Mouse (Mus musculus) heart, embryonic 14.5 days (tissue): ENCODE measurements around the gene Ankmy1. TPM values are rescaled to one million over a fixed set of nuclear protein-coding genes. Genes with fewer than 3 reads are reported as not detected.

Source experiments
- ATAC-seq: fragments of 200-750 bp; cut with Nextera tagmentation; 2 replicates; pipeline ENCODE4 v1.8.0; 2017; ENCODE audit warnings: low read depth, moderate TSS enrichment; ENCODE audit not compliant: insufficient number of reproducible peaks, insufficient read depth, low FRiP score
- H3K27ac ChIP-seq, 2 experiments: fragments of 200-500 bp in 1 of 2; fragments of 300-500 bp in 1 of 2; sonication (generic) in 1 of 2; replicated peaks in 1 of 2; 2 replicates each; pipeline ENCODE4 v1.5.1; 2012 to 2014; ENCODE audit warnings: low read depth in 2 of 2, low read length in 2 of 2, control low read depth in 1 of 2, mild to moderate bottlenecking in 1 of 2, mixed read lengths in 1 of 2; ENCODE audit not compliant: control insufficient read depth in 1 of 2, insufficient read depth in 1 of 2
- H3K27me3 ChIP-seq: fragments of 300-500 bp; sonication (generic); 2 replicates; pipeline ENCODE4 v1.6.1; 2014; ENCODE audit warnings: mild to moderate bottlenecking, low read length, control low read depth; ENCODE audit not compliant: control insufficient read depth, insufficient read depth
- H3K36me3 ChIP-seq: fragments of 300-500 bp; sonication (generic); 2 replicates; pipeline ENCODE4 v1.6.1; 2014; ENCODE audit warnings: mild to moderate bottlenecking, control low read depth, low read length, mixed read lengths; ENCODE audit not compliant: control insufficient read depth, insufficient read depth
- H3K4me1 ChIP-seq, 2 experiments: fragments of 200-500 bp in 1 of 2; fragments of 300-500 bp in 1 of 2; sonication (generic) in 1 of 2; 2 replicates each; pipeline ENCODE4 v1.6.1; 2012 to 2014; ENCODE audit warnings: low read length in 2 of 2, control low read depth in 1 of 2, mixed read lengths in 1 of 2; ENCODE audit not compliant: control insufficient read depth in 2 of 2, insufficient read depth in 2 of 2
- H3K4me2 ChIP-seq: fragments of 300-500 bp; sonication (generic); 2 replicates; pipeline ENCODE4 v1.6.1; 2014; ENCODE audit warnings: mild to moderate bottlenecking, low read length
- H3K4me3 ChIP-seq, 2 experiments: fragments of 200-500 bp in 1 of 2; fragments of 300-500 bp in 1 of 2; sonication (generic) in 1 of 2; 2 replicates each; pipeline ENCODE4 v1.5.1; 2012 to 2014; ENCODE audit warnings: low read length in 2 of 2, mild to moderate bottlenecking in 2 of 2, control low read depth in 1 of 2, low read depth in 1 of 2, moderate library complexity in 1 of 2; ENCODE audit not compliant: control insufficient read depth in 1 of 2, insufficient read depth in 1 of 2
- H3K9ac ChIP-seq: fragments of 300-500 bp; sonication (generic); 2 replicates; pipeline ENCODE4 v1.6.1; 2014; ENCODE audit warnings: mild to moderate bottlenecking, low read length
- H3K9me3 ChIP-seq: fragments of 300-500 bp; sonication (generic); 2 replicates; pipeline ENCODE4 v1.6.1; 2016; ENCODE audit warnings: low read length, control low read depth; ENCODE audit not compliant: control insufficient read depth
- WGBS: fragments of 180-500 bp; shearing (Covaris S2); extraction: QIAGEN DNeasy Blood & Tissue Kit; methylation state at CpG from one replicate; pipeline ENCODE4 v1.1.7; 2014; 5-methylcytosine and 5-hydroxymethylcytosine counted together
- polyA plus RNA-seq: library from polyadenylated mRNA; unstranded; fragments of >200 nt; fragmentation: Nextera tagmentation; extraction: Ambion mirVana; gene quantifications from 2 replicates; pipeline ENCODE4 v1.2.1, GENCODE M21; 2014

The Ankmy1 gene
- polyA plus RNA-seq, 1 experiment from 2014 or later, result 0.89 TPM

- ATAC-seq, result no peak
- no peak overlapping the region for H3K9ac ChIP-seq
- H3K4me2 ChIP-seq, result no peak overlapping the region
- H3K27me3 ChIP-seq, result peaks cover 13% of the 10 kb centered on the region
- H3K9me3 ChIP-seq, result no peaks in the 10 kb centered on the region
- 96% methylated on average over 2 of the region's 2 CpGs for WGBS
- H3K4me1 ChIP-seq, result peaks cover 17 to 19% of the 10 kb centered on the region in 2 experiments
- no peak overlapping the region for H3K27ac ChIP-seq
- no peaks in the 10 kb centered on the region for H3K36me3 ChIP-seq
- H3K4me3 ChIP-seq, result no peak overlapping the region
Observed at GRCm38 (mm10) chr1:92905703-92906310, 3.1 kb upstream of the Ankmy1 start.

- H3K9ac ChIP-seq, result no peak overlapping the region
- 59% methylated on average over 4 of the region's 4 CpGs for WGBS
- no peaks in the 10 kb centered on the region for H3K9me3 ChIP-seq
- peaks cover 11 to 14% of the 10 kb centered on the region in 2 experiments for H3K4me1 ChIP-seq
- H3K27me3 ChIP-seq, result peaks cover 29% of the 10 kb centered on the region
- H3K4me3 ChIP-seq, result no peak overlapping the region
- H3K4me2 ChIP-seq, result no peak overlapping the region
- H3K36me3 ChIP-seq, result no peaks in the 10 kb centered on the region
- no peak overlapping the region for H3K27ac ChIP-seq
- ATAC-seq, result no peak
Observed at GRCm38 (mm10) chr1:92903627-92904026, 921 bp upstream of the Ankmy1 start.

GRCm38 (mm10) chr1:92895089-92895488 lies 7.6 kb downstream of the Ankmy1 start:
- no peak overlapping the region for H3K4me3 ChIP-seq
- no peaks in the 10 kb centered on the region for H3K36me3 ChIP-seq
- no peak overlapping the region for H3K27ac ChIP-seq
- no peak overlapping the region for H3K9ac ChIP-seq
- H3K4me1 ChIP-seq, result no peaks in the 10 kb centered on the region
- no peak overlapping the region for H3K4me2 ChIP-seq
- peaks cover 19% of the 10 kb centered on the region; the same call in 1 of the 2 replicates for H3K27me3 ChIP-seq
- ATAC-seq, result no peak
- WGBS, result 5% methylated on average over 3 of the region's 3 CpGs
- H3K9me3 ChIP-seq, result no peaks in the 10 kb centered on the region

- H3K4me1 ChIP-seq, result no peaks in the 10 kb centered on the region
Observed at GRCm38 (mm10) chr1:92893896-92894295, 8.8 kb downstream of the Ankmy1 start.

GRCm38 (mm10) chr1:92892791-92893190 lies 9.9 kb downstream of the Ankmy1 start:
- no peaks in the 10 kb centered on the region for H3K36me3 ChIP-seq
- WGBS, result 58% methylated on average over 3 of the region's 3 CpGs
- H3K27ac ChIP-seq, result no peak overlapping the region
- H3K4me1 ChIP-seq, result no peaks in the 10 kb centered on the region
- no peak overlapping the region for H3K4me3 ChIP-seq
- peaks cover 3% of the 10 kb centered on the region; the same call in 1 of the 2 replicates for H3K27me3 ChIP-seq
- H3K9me3 ChIP-seq, result no peaks in the 10 kb centered on the region
- H3K9ac ChIP-seq, result no peak overlapping the region
- no peak for ATAC-seq
- no peak overlapping the region for H3K4me2 ChIP-seq

More at GRCm38 (mm10) chr1:92893896-92894295, 8.8 kb downstream of the Ankmy1 start:
- no peak overlapping the region for H3K27ac ChIP-seq
- H3K4me3 ChIP-seq, result no peak overlapping the region
- H3K9me3 ChIP-seq, result no peaks in the 10 kb centered on the region
- WGBS, result 53% methylated on average over 3 of the region's 3 CpGs
- H3K27me3 ChIP-seq, result peaks cover 9% of the 10 kb centered on the region; the same call in 1 of the 2 replicates
- no peaks in the 10 kb centered on the region for H3K36me3 ChIP-seq
- no peak overlapping the region for H3K9ac ChIP-seq
- ATAC-seq, result no peak
- H3K4me2 ChIP-seq, result no peak overlapping the region

DNA sequence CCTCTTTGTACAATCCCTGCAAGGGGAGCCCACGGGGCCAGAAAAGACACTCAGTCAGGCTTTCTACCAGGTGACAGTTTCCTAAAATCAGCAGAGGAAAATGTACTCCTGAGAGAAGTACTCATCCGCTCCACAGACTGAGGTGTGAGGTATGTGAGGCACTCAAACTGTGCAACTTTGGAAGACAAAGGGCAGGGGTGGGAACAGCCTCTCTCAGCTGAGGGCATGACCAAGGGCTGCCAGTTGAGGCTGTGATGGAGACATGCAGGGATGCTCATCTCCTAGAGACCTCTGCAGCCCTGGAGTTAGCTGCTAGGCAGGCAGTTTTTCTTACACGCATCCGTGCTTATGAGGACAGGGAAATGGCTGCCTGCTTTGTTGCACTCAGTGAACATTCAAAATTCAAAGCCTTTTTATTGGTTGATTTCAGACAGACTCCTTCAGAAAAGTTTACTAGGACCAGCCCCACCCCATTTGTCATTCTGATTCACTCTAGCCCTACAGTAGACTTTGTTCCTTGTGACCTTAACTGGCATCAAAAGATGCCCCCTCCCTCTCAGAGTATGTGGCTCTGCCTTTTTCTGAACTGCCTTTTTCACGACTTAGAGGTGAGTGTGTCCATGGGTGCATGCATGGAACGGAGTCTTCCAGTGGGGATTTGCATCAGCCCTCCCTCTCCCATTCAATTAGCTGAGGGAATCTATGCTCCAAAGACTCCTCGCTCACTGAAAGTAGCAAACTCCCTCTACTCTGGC lies 13.6 kb downstream of the Ankmy1 start:
- no peak for ATAC-seq
- Histone ChIP-seq H3K9me3 (no peaks in the 10 kb centered on the region), H3K27me3 (no peaks in the 10 kb centered on the region), H3K36me3 (no peaks in the 10 kb centered on the region), H3K4me1 (no peaks in the 10 kb centered on the region), H3K4me3 (no peak overlapping the region), H3K27ac (no peak overlapping the region), H3K4me2 (no peak overlapping the region), H3K9ac (no peak overlapping the region)
- WGBS, result 61% methylated on average over 7 of the region's 7 CpGs

DNA sequence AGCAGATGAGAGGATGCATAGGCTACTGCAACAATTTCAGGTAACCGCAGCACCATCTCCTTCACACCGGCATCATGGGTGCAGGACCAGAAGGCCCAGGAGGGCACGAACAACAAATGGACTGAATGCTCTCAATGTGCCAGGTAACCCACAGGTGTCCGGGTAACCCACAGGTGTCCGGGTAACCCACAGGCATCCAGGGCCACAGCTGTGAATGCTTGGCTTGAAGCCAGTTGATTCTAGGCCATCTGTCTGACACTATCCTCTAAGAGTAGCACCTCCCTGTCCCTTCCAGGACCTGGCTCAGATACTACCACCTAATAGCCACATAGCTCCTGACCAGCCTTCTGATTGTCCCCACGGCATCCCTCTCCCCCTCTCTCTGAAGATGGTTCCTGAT lies 20.7 kb downstream of the Ankmy1 start:
- no peak overlapping the region for H3K4me3 ChIP-seq
- H3K4me1 ChIP-seq, result no peaks in the 10 kb centered on the region
- no peak overlapping the region for H3K9ac ChIP-seq
- no peak for ATAC-seq
- H3K27ac ChIP-seq, result no peak overlapping the region
- H3K9me3 ChIP-seq, result no peaks in the 10 kb centered on the region
- 74% methylated on average over 6 of the region's 6 CpGs for WGBS
- no peaks in the 10 kb centered on the region for H3K27me3 ChIP-seq
- H3K36me3 ChIP-seq, result no peaks in the 10 kb centered on the region
- no peak overlapping the region for H3K4me2 ChIP-seq
